Mouse (Mus musculus): Measurements from ENCODE around the gene Rreb1. TPM values are rescaled to one million over a fixed set of nuclear protein-coding genes. Genes with fewer than 3 reads are reported as not detected.

Rreb1 gene
- total and polyA plus RNA-seq, 2 experiments from 2014 or later = 8.7 to 21.2 TPM

DNA sequence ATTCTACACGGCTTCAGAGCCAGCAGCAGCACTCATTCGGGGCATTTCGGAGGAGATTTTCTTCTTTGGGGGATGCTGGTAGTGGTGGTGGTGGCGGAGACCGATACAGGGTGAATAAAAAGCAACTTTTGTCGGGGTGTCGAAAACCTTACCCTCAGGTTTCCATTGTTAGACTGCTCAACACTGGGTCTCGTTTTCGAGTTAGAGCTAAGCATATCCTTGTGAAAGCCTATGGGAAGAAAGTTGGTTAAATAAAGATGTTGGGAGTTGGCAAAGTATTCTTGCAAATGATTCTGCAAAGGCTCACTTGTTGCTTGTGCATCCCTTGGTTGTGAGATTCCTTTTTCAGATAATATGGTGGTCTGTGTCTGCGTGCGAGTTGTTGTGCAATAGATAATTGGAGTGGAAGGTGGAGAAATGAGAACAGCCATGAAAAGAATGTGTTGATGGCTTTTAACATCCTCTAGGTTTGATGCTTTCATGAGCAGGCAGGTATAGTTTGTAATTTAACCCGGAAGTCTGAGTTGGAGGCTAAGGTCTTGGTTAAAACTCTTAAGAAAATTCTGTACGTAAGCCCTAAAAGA is 49.9 kb downstream of the Rreb1 start:
- WGBS = 12% methylated on average over 13 of the region's 13 CpGs
- DNase-seq (ENCODE audit: low spot score) = no peak
- Histone ChIP-seq H3K4me1 (ENCODE audit: control insufficient read depth, insufficient read depth) (peaks cover 55% of the 10 kb centered on the region), H3K9ac (replicated peaks; ENCODE audit: low read depth, low read length) (peak overlapping the region; percentile 85), H3K4me2 (ENCODE audit: low read depth, low read length) (peak overlapping the region; percentile 100), H3K9me3 (replicated peaks; ENCODE audit: control insufficient read depth, low read length) (no peaks in the 10 kb centered on the region), H3K27me3 (ENCODE audit: control insufficient read depth, insufficient read depth, low read length) (no peaks in the 10 kb centered on the region), H3K4me3 (ENCODE audit: low read depth, low read length) (peak overlapping the region; percentile 88), H3K36me3 (replicated peaks; ENCODE audit: control insufficient read depth, insufficient read depth, low read length) (no peaks in the 10 kb centered on the region), H3K27ac (ENCODE audit: low read depth) (peak overlapping the region; percentile 93)
- no peak for ATAC-seq (ENCODE audit: insufficient read depth, low read depth)
- TF ChIP-seq EP300 (IDR thresholded peaks at IDR 0.05; ENCODE audit: low read depth) = no peak

DNA sequence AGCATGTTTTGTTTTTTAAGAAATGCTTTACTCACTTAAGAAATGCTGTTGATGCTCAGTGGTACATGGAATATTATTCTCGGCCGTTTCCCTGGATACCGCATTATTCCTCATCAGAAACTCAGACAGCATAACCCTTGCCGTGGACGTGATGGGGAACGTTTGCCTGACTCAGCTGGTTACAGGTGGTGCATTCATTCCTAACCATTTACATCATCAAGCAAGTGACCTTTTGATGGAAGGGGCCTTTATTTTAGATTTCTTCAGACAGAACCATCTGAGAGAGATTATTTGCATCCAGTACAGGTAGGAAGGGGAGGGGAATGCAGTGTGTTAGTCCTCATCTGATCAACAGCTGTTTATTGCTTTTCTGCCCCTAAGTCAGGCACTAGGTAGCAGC is 50.7 kb downstream of the Rreb1 start:
- Histone ChIP-seq H3K9ac (replicated peaks; ENCODE audit: low read depth, low read length) (no peak overlapping the region), H3K9me3 (replicated peaks; ENCODE audit: control insufficient read depth, low read length) (no peaks in the 10 kb centered on the region), H3K4me2 (ENCODE audit: low read depth, low read length) (peak overlapping the region; percentile 100), H3K27ac (ENCODE audit: low read depth) (no peak overlapping the region), H3K27me3 (ENCODE audit: control insufficient read depth, insufficient read depth, low read length) (no peaks in the 10 kb centered on the region), H3K36me3 (replicated peaks; ENCODE audit: control insufficient read depth, insufficient read depth, low read length) (no peaks in the 10 kb centered on the region), H3K4me1 (ENCODE audit: control insufficient read depth, insufficient read depth) (peaks cover 61% of the 10 kb centered on the region), H3K4me3 (ENCODE audit: low read depth, low read length) (no peak overlapping the region)
- DNase-seq (ENCODE audit: low spot score) = no peak
- TF ChIP-seq CTCF (IDR thresholded peaks at IDR 0.05; ENCODE audit: low read depth) (no peak), EP300 (IDR thresholded peaks at IDR 0.05; ENCODE audit: low read depth) (no peak)
- WGBS = 44% methylated on average over 6 of the region's 6 CpGs
- no peak for ATAC-seq (ENCODE audit: insufficient read depth, low read depth)

DNA sequence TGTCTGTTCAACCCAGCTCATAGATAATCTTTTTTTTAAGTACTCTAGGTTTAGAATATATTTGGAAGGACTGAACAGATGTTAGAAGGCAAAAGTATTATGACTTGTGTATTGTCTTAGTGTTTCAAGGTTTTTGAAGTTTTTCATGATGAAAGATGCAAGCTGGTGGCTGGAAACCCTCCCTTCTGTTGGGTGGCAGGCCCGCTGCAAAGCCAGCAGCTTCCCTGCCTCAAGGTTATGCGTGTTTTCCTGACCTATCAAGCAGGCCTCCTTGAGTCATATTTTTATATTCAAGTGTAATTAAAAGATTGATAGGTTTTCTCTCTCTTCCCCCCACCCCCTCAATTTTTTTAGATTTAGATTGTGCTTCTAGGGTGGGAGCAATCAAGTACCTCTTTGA is 52.1 kb downstream of the Rreb1 start:
- WGBS = 65% methylated on average over 2 of the region's 2 CpGs
- no peak overlapping the region for H3K4me3 ChIP-seq (ENCODE audit: low read depth, low read length)
- no peak overlapping the region for H3K4me2 ChIP-seq (ENCODE audit: low read depth, low read length)
- H3K9me3 ChIP-seq (replicated peaks; ENCODE audit: control insufficient read depth, low read length) = no peaks in the 10 kb centered on the region
- no peak for TF ChIP-seq CTCF (IDR thresholded peaks at IDR 0.05; ENCODE audit: low read depth)
- no peak for TF ChIP-seq EP300 (IDR thresholded peaks at IDR 0.05; ENCODE audit: low read depth)
- peak overlapping the region; percentile 53; the same call in 1 of the 2 replicates for H3K27ac ChIP-seq (ENCODE audit: low read depth)
- ATAC-seq (ENCODE audit: insufficient read depth, low read depth) (no peak), DNase-seq (ENCODE audit: low spot score) (no peak)
- no peak overlapping the region for H3K9ac ChIP-seq (replicated peaks; ENCODE audit: low read depth, low read length)
- peaks cover 61% of the 10 kb centered on the region for H3K4me1 ChIP-seq (ENCODE audit: control insufficient read depth, insufficient read depth)
- no peaks in the 10 kb centered on the region for H3K36me3 ChIP-seq (replicated peaks; ENCODE audit: control insufficient read depth, insufficient read depth, low read length)
- no peaks in the 10 kb centered on the region for H3K27me3 ChIP-seq (ENCODE audit: control insufficient read depth, insufficient read depth, low read length)

DNA sequence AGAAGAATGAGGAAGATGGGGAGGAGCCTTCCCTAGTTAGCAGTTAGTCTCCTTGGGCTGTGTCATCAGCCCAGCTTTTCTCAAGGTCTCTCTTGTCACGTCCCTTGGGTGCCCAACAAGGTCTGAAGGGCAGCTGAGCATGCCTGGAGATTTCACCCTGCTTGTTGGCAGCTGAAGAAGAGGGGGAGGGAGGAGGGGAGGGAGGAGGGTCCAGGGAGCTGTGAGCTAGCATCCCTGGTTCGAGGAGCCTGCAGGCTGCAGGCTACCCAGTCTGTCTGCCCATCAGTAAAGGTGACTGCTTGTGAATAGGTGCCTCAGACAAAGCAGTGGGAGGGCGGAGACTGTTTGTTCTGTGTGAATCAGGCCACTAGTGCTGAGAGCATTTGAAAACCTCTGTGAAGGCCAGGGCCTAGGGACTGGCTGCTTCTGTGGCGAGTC is 52.7 kb downstream of the Rreb1 start:
- H3K4me3 ChIP-seq (ENCODE audit: low read depth, low read length) = no peak overlapping the region
- no peak for TF ChIP-seq CTCF (IDR thresholded peaks at IDR 0.05; ENCODE audit: low read depth)
- no peak for TF ChIP-seq EP300 (IDR thresholded peaks at IDR 0.05; ENCODE audit: low read depth)
- no peaks in the 10 kb centered on the region for H3K27me3 ChIP-seq (ENCODE audit: control insufficient read depth, insufficient read depth, low read length)
- H3K9me3 ChIP-seq (replicated peaks; ENCODE audit: control insufficient read depth, low read length) = no peaks in the 10 kb centered on the region
- peak; percentile 26 for DNase-seq (ENCODE audit: low spot score)
- H3K4me2 ChIP-seq (ENCODE audit: low read depth, low read length) = no peak overlapping the region
- H3K27ac ChIP-seq (ENCODE audit: low read depth) = peak overlapping the region; percentile 53; the same call in 1 of the 2 replicates
- H3K4me1 ChIP-seq (ENCODE audit: control insufficient read depth, insufficient read depth) = peaks cover 58% of the 10 kb centered on the region
- no peak overlapping the region for H3K9ac ChIP-seq (replicated peaks; ENCODE audit: low read depth, low read length)
- WGBS = 33% methylated on average over 4 of the region's 4 CpGs
- no peak for ATAC-seq (ENCODE audit: insufficient read depth, low read depth)
- H3K36me3 ChIP-seq (replicated peaks; ENCODE audit: control insufficient read depth, insufficient read depth, low read length) = 0 out of 2 replicates have a peak, but pooled peaks cover 1% of the 10 kb centered on the region

DNA sequence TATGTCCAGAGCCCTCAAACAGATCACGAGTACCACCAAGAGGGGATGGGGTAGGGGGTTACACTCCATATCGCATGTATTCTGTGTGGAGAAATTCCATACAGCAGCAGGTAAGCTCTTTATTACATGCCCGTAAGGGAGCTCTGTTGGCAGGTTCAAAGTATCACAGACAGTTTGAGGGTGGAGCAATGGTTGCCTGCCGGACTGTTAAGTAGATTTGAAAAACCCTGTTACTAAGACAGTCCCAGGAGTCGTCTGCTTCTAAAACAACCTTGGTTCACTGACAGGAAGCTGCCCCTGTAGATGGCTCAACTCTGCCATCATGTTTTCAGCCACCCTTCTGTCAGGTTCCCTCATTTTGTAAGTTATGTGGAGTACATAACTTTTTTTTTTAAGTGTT is 54.3 kb downstream of the Rreb1 start:
- H3K9ac ChIP-seq (replicated peaks; ENCODE audit: low read depth, low read length) = no peak overlapping the region
- 0 out of 2 replicates have a peak, but pooled peaks cover 3% of the 10 kb centered on the region for H3K36me3 ChIP-seq (replicated peaks; ENCODE audit: control insufficient read depth, insufficient read depth, low read length)
- H3K27ac ChIP-seq (ENCODE audit: low read depth) = no peak overlapping the region
- WGBS = 47% methylated on average over 5 of the region's 5 CpGs
- ATAC-seq (ENCODE audit: insufficient read depth, low read depth) (no peak), DNase-seq (ENCODE audit: low spot score) (no peak)
- H3K4me1 ChIP-seq (ENCODE audit: control insufficient read depth, insufficient read depth) = peaks cover 58% of the 10 kb centered on the region
- H3K4me2 ChIP-seq (ENCODE audit: low read depth, low read length) = no peak overlapping the region
- TF ChIP-seq EP300 (IDR thresholded peaks at IDR 0.05; ENCODE audit: low read depth) = no peak
- TF ChIP-seq CTCF (IDR thresholded peaks at IDR 0.05; ENCODE audit: low read depth) = no peak
- no peaks in the 10 kb centered on the region for H3K9me3 ChIP-seq (replicated peaks; ENCODE audit: control insufficient read depth, low read length)
- no peak overlapping the region for H3K4me3 ChIP-seq (ENCODE audit: low read depth, low read length)
- H3K27me3 ChIP-seq (ENCODE audit: control insufficient read depth, insufficient read depth, low read length) = no peaks in the 10 kb centered on the region

DNA sequence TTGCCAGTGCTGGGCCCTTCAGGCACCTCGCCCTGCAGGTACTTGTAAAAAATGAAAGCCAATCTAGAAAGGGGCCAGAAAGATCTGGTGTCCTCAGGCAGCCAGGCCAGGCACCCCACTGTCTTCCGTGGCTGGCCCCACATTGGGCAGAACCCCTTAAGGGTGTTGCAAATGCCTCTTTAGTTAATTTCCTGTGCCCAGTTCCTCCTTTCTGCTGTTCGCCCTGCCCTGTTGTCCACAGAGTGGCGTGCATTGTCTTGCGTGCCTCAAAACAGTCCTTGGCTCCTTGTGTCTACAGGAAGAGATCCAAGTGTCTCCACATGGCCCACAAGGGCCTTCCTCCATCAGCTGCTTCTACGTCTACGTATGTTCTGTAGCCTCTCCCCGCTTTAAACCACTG is 55.3 kb downstream of the Rreb1 start:
- Histone ChIP-seq H3K9ac (replicated peaks; ENCODE audit: low read depth, low read length) (no peak overlapping the region), H3K4me1 (ENCODE audit: control insufficient read depth, insufficient read depth) (peaks cover 53% of the 10 kb centered on the region), H3K4me3 (ENCODE audit: low read depth, low read length) (no peak overlapping the region), H3K4me2 (ENCODE audit: low read depth, low read length) (no peak overlapping the region), H3K27me3 (ENCODE audit: control insufficient read depth, insufficient read depth, low read length) (no peaks in the 10 kb centered on the region), H3K27ac (ENCODE audit: low read depth) (0 out of 2 replicates have a peak overlapping the region, but pooled peaks have one; percentile 21), H3K9me3 (replicated peaks; ENCODE audit: control insufficient read depth, low read length) (no peaks in the 10 kb centered on the region), H3K36me3 (replicated peaks; ENCODE audit: control insufficient read depth, insufficient read depth, low read length) (peaks cover 3% of the 10 kb centered on the region; the same call in 1 of the 2 replicates)
- DNase-seq (ENCODE audit: low spot score) = no peak
- ATAC-seq (ENCODE audit: insufficient read depth, low read depth) = peak; percentile 24; the same call in 1 of the 2 replicates
- TF ChIP-seq CTCF (IDR thresholded peaks at IDR 0.05; ENCODE audit: low read depth) (no peak), EP300 (IDR thresholded peaks at IDR 0.05; ENCODE audit: low read depth) (no peak)
- 64% methylated on average over 8 of the region's 8 CpGs for WGBS

All from heart, postnatal 0 days (tissue).